Mouse (Mus musculus) activated CD4-positive, CD25-positive, alpha-beta regulatory T cell, adult 4 months (primary cell): ENCODE results near the gene Il20. TPM values are rescaled to one million over a fixed set of nuclear protein-coding genes. Genes with fewer than 3 reads are reported as not detected.

Source experiments
- ATAC-seq: one replicate; pipeline ENCODE4 v1.8.0; 2017
- polyA plus RNA-seq, 2 experiments: library from polyadenylated mRNA; unstranded; fragments of 100-300 nt; shearing (Covaris generic); gene quantifications; one replicate each; pipeline ENCODE4 v1.2.1; 2017

Gene Il20
- polyA plus RNA-seq: not detected

DNA sequence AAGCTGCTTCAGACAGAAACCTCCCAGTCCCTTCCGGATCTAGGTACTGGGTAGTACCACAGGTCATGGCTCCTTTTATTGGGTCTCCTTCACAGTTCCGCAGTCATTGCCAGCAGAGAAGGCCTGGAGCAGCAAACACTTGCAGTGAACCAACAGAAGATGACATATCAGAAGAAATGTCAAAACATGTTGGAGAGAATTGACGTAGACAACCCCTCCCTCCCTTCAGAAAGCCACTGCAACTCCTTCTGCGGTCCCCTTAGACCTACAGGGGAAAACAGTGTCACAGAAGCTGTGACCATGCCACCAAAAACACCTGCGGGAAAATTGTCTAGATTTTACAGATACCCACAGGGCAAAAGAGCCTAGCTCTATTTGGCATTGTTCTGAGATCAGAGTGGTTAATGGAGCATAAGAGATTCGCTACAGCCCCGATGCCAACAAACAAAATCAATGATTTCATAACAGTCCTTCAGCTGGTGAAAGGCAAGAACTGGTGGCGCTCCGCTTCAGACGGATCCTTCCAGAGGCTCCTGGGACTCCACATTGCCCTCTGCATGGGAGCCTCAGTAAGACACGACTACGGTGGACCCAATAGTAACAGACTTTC is at the start of gene Il20:
Il20 (minus strand) TSS at position 51 of the 610 bp plus-strand sequence.
- ATAC-seq: no peak

DNA sequence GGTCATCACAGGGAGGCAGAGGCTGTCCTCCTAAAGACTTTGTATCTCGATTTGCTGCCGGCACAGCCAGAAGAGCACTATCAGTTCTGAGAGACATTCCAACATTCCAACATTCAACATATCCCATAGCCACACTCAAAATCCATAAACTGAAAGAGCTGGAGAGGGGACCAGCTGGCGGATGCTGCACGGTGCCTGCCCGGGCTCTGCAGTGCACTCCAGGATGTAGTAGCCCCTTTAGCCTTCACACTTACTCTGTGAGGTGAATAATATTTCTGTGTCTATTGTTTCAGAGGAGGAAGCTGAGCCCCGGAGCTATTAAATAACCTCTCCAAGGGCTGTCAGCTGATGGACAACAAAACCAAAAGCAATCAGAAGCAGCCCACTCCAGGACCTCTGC is 35.7 kb upstream of the Il20 start:
- ATAC-seq: no peak

DNA sequence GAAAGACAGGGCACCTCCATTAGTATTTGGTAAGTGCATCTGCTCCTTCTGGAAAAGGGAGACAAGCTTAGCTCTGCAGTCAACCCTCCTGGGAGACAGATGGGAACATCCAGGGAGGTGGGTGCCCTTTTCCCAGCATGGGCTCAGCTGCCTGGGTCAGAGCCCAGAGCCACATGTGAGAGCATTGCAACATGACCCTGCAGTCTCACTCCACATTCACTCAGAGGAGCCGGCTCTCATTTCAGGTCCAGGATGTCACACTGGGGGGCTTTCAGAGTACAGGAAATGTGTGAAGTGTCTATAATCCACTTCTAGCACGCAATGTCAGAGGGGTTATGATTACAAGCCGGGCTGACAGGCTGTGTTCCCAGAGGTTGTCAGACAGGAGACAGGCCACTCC is 30.6 kb upstream of the Il20 start:
- no peak for ATAC-seq

DNA sequence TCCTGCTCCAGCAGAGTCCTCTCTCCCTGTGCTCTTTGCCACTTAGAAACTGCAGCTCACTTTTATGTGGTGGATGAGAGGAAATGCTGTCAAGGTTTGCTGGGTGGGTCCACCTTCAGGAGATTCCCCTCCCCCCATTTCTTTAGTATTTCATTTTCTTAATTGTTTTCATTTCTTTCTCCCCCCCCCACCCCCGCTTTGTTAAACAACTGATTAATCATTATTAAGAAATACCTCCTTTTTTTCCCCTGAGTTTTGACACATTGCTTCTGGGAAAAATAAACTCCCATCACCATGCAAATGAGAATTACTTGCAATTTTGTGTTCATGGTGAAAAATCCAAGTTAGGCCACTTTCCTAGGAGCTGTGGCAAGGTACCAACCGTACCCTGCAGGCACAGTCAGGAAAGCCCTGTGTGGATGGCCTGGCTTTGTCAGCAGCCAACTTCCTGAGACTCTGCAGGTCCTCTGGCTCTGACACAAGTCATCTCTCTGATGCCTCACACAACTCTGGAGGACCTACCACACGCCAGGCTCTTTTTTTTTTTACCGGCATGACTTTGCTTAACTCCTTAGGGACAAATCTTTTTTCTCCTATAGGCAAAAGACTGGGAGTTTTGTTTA is 28.9 kb upstream of the Il20 start, which contains the start of gene Il19:
Il19 (minus strand) TSS at position 51 of the 623 bp plus-strand sequence.
- ATAC-seq: no peak

DNA sequence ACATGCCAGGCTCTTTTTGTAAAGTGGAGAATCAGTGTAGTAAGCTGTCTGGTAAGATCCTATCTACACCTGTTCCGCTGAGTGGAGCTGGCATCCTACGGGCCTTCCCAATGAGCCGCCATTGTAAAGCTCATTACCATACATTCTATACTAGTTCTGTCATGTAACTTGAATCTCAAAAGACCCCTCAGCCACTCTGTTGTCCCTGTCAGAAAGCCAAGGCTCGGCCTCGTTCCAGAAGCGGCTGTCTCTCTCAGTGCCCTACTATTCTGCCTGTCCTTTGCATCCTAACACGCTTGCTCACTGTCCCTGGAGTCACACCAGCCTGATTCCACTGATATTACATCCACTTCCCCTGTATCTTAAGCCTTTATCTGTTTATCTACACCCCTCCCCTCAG is 26.9 kb upstream of the Il20 start:
- no peak for ATAC-seq

DNA sequence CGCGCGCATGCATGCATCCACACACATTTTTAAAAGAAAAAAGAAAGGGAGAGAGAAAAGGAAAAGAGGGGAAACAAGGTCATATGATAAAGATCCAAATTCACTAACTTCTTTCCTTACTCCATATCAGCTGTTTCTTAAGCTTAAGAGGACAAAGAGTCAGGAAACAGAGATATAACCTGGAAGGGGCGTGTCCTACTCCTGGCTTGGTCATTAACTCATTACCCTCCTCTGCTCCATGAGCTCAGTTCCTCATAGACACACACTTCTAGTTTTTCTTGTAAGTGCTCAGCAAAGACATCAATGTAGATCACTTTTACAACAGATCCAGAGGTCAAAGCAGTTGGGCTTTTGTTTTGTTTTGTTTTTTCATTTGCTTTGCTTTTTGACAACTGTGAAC is 25.9 kb upstream of the Il20 start:
- ATAC-seq: no peak

DNA sequence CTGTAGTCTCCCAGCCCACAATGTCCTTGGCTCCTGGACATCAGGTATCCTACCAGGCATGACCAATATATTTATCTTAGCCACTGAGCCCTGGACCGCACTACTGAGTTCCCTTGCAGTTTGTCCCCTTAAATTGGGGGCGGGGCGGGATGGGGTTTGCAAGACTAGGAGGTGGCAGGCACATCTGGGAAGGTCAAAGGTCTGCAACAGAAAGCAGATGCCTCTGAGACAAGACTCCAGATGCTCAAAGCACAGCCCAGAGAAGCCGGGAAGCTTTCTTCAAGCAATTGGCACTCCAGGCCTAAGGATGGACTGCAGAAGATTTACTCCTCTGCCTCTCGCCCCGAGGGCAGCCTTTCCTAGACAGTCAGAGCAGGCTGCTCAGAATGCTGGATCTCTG is 25.1 kb upstream of the Il20 start:
- no peak for ATAC-seq

DNA sequence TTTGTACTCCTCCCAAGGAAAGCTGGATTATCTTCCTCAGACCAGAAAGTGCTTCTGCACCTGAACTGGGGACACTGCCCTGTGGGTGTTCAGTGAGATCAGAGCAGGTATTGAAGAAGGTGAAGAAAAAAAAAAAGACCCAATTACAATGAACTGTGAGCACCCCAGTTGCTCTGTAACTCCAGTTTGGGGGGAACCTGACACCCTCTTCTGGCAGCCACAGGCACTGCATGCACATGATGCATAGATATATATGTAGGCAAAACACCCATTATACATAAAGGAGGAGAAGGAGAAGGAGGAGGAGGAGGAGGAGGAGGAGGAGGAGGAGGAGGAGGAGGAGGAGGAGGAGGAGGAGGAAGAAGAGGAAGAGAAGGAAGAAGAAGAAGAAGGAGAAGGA is 15.2 kb upstream of the Il20 start:
- no peak for ATAC-seq

DNA sequence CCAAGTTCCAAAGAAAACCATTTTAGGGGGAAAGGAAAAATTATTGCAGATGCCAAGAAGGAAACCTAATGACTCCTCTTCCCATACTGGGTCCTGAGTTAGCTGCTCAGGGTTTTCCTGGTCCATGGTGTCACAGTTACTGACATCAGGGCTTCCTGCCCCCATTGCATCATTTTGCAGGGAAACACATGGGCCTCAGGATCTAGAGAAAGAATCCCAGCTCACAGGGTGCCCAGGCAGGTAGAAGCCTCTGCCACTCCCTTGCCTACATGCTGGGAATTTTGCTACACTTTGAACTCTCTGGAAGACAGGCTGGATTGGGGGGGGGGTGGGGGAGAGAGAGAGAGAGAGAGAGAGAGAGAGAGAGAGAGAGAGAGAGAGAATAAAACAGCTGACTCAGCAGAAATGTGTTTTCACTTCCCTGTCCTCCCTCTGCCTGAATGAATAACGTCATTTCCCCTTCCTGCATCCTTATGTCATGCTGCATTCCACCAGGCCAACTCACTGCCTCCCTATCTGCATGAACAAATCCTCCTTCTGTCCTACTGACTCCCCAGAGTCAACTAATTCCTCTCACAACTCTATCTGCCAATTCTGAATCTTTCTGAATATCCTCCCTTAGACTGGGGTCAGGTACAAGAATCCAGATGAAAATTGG is 7.2 kb upstream of the Il20 start:
- ATAC-seq: no peak

DNA sequence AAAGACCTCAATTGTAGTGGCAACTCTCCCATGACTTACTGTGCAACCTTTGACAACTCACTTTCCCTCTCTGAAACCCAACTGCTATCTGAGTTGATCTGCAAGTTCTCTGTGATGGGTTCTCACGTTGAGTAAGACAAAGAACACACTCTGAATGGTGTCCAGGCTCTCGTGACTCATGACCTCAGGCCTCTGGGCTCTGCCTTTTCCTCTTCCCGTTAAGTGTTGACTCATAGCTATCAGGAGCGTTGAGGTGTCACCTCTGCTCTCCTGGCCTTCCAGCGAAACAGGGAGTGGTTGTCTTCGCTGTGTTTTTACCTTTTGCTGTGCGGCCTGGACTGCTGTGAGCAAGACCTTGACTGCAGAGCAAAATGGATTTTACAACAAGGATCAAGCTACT is 8.7 kb downstream of the Il20 start:
- no peak for ATAC-seq

DNA sequence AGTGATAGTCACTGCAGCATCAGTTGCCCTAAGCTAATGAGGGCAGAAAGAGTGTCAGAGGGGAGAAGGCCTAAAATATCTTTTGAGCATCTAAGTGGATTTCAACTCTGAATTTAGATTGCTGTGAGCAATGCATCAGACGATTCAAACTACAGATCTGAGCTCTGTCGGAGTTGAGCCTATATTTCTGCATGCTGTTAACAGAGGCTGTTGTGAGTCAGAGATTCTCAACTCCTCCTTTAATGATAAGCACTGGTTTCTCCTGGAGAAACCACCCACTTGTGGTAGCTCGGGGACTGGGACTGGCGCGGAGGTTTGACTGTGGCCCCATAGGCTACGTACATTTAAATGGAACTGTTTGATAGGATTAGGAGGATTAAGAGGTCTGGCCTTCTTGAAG is 16.8 kb downstream of the Il20 start:
- ATAC-seq: no peak

DNA sequence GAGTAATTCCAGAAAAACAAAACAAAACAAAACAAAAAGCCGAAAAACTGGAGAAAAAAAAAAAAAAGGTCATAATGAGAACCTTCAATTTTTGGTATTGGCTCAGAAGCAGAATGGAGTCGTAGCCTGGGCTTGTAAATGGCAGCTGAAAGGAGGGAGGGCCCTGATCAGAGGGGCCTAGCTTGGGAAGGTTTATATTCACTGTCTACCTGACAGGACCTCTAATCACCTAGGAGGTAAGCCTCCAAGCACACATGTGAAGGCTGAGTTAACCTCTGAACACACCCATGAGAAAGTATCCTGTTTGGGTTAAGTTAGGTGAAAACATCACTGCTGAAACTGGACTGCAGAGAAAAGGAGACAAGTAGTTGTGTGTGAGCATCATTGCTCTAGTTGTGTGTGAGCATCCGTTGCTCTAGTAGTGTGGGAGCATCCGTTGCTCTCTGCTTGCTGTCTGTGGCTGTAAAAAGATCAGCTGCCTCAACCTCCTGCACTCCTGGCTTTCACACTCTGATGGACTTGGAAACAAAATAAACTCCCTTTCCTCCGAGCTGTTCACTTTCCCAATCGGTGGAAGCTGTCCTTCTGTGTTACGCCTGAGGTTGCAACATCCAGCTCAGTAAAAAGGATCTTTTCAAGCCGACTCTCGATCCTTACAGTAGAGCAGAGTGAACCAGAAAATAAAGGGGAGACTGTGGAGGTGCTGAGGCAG is 17.8 kb downstream of the Il20 start:
- no peak for ATAC-seq

DNA sequence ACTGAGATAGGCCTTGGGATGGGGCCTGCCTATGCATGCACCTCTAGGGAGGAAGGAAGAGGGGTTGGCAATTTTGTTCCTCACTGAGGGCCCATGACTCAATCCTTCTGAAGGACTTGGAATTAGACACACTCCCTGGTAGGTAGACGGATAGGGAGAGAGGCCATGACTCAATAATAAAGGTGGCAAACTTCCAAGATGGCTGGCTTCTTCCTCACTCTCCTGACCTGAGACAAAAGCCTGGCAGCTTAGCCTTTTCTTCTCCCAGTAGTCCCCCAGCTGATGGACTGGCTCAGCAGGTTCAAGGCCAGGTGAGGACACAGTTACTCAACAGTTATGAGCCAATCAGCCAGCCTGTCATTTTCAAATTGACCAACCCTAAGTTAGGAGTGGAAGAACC is 18.8 kb downstream of the Il20 start:
- no peak for ATAC-seq

DNA sequence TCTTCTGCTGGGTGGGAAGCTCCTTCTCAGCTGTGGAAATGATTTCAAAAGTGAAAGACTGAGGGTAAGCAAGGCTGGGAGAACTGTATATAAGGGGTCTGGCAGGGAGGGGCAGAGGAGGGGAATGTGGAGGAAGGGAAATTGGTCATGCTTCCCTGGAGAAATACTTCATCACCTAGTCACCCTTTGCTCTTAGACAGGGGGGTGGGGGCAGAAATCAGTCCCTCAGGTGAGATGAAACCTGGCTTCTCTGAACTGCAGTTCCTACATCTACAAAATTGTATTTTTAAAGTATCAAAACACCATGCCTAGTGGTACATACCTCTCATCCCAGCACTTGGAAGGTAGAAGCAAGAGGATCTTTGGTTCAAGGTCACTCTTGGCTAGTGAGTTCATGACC is 23.9 kb downstream of the Il20 start, which contains the start of gene Il24:
Il24 (minus strand) TSS at position 101 of the 400 bp plus-strand sequence.
- ATAC-seq: no peak

DNA sequence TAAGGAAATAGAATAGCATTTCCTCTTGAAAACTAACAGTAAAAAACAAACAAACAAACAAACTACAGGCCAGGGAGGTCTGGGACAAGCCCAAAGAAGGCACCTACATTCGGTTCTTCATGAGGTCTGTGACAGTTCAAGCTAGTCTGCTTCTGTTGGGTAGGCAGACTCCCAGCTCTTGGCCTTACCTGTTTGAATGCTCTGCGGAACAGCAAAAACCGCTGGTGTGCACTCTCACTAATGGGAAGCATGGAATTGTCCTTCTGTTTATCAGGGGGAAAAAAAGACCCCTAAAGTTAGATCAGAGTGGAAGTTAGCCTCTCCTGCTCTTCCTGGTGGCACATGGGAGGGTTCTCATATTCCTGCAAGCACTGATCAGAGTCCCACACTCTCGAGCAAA is 28.1 kb downstream of the Il20 start:
- no peak for ATAC-seq

DNA sequence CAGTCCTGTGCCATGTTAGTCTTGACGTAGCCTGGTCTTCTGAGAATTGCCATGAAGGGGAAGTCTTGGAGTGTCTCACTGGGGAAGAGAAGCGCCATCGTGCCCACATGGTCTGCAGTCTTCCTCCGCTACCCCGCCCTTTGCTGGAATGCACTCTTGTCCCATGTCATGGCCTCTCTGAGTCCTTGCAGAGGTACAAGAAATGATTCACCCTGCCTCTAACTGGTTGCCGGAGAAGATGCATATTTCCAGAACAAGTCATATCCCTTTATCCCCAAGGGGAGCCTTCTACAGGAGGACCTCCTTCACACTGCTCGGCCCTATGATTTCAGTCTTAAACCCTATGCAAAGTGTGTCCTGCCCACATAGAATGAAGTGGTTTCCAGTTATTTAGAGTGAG is 31.3 kb downstream of the Il20 start:
- no peak for ATAC-seq

DNA sequence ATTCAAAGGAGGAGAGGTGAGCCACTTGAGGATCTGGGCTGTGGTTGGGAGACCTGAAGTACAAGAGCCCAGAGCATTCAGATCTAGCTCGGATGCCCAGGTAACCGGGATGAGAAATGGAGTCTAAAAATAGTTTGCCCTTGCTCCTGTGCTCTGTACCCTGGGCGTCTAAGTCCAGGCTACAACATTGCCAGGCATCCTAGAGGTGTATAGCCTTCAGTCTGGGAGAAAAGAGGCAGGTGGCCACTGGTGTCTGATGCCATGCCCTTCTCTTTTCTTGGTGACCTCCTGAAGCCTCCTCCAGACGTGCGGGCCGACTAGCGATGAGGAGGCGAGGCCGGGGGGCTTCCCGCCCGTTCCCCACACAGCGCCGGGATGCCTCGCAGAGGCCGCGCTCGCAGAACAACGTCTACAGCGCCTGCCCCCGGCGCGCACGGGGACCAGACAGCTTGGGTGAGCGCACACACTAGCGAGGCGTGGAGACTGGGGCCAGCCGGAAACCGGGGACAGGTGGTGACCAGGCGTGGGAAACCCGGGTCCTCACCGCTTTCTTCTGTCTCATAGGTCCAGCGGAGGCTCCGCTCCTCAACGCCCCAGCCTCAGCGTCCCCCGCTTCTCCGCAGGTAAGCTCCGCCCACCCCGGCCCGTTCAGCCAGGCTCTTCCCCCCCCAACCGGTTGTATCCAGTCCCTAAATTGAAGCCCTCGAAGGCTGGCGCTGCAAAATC is 33.2 kb downstream of the Il20 start:
- peak; percentile 50 for ATAC-seq

DNA sequence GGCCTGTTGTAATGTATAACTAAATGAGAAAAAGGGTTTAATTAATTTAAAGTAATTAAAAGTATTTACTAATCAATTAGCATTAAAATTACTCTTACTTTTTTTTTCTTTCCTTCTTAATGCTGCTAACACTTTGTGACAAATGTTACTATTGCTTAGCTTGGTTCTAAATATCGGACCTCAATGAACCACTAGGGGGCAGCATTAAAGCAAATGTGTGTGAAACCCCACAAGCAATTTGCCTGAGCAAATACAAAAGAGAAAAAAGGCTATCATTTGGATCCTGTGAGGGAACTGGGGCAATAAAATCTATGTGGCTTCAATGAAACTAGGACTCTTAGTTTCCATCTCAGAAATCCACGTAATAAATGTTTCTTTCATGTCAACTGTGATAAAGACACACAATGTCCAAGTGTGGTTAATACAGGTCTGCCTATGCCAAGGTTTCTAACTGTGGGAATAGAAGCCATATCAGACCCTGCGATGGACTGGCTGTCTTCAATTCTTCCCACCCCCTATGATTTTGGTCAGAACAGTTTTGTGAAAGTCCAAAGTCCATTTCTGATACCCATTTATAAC is 34.2 kb downstream of the Il20 start:
- no peak for ATAC-seq

DNA sequence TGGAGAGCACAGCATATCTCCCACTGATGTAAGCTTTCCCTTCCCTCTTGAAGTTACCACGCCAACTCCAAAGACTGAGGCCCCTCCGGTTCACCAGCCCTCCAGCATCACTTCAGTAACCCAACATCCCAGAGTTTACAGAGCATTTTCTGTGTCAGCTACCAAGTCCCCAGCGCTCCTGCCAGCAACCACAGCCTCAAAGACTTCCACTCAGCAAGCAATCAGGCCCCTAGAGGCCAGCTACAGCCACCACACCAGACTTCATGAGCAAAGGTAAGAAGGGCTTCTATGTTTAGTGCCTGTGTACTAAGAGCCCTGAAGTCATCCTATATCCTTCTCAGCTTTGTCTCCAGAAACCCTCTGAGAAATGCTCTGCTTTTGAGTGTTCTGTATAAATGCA is 35.3 kb downstream of the Il20 start:
- ATAC-seq: no peak

DNA sequence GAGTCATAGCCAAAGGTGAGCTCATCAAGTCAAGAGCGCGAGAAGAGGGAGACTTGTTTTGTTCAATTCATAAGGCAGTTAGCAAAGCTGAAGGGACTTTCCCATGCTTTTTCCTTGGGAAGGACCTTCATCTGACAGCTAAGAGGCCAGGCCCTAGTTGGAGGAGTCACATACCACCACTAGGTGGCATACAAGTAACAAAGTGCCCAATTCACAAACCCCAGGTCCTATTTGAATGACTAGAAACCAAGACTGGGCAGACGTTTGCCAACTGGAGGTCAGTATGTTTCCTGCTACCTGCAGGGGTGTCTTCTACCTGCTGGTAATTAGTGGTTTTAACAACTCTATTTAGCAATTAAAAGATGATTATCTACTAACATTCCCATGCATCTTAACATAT is 36.1 kb downstream of the Il20 start:
- ATAC-seq: peak; percentile 50

DNA sequence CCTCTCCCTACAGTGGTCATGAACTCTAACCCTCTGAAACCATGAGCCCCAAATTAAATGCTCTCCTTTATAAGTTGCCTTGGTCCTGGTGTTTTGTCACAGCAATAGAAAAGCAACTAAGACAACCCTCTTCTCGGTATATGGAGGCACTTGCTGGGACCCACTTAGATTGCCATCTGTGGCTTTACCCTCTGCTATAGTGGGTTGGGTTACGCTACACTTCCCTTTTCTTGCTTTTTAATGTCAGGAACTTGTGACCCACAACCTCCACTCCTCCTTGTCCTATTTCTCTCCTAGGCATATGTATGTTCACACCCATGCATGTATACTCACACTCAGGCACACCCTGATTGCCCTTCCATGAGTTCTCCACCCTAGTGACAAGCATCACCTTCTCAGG is 38.3 kb downstream of the Il20 start:
- ATAC-seq: no peak

DNA sequence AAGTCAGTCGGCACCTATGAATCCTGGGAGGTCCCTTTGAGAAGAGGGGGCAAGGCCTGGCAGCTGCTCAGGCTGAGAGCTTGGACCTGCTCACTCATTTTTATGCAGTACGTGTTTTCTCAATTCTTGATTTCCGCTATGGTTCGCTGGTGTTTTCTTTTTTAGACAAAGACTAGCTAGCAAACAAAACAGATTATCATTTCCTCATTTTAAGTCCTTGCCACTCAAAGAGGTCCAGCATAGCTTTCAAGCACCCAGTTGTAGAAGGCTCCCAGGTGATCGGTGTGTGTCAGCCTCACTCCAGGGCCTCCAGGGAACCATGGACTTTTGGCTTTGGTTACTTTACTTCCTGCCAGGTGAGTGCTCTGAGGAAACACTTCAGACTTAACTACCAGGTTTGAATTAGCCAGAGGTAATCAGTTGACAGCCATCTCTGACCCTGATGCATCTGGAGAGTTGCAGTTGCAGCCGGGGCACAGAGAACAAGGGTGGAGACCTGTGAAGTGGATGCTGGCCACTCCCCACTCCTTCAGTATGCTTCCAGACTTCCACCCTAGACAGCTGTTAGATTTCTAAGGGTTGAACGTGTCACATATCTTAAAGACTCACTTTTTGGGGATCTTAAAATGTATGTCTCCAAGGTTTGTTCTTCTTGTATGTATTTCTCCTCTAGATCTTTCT is 45.6 kb downstream of the Il20 start, which contains the start of gene Fcmr:
Fcmr (plus strand) TSS at position 129 of the 681 bp plus-strand sequence.
- no peak for ATAC-seq
